Mouse (Mus musculus) hindbrain, embryonic 10.5 days (tissue): ENCODE measurements around the gene Ly6g6d. TPM values are rescaled to one million over a fixed set of nuclear protein-coding genes. Genes with fewer than 3 reads are reported as not detected.
A peak's percentile ranks its signal among the peaks of the same experiment; 100 is the strongest.
"Not testable (repeated sequence)": the region's sequence is repeated elsewhere in the genome, so short reads cannot be mapped to it uniquely, and the experiment has no call there.

Source experiments
- DNase-seq: peaks from one replicate; pipeline ENCODE4 v3.0.0-alpha.2; 2017; ENCODE audit warnings: low spot score
- H3K27ac ChIP-seq: fragments of 300-500 bp; sonication (generic); 2 replicates; pipeline ENCODE4 v1.5.1; 2016; ENCODE audit warnings: mild to moderate bottlenecking, moderate library complexity
- H3K27me3 ChIP-seq: fragments of 300-500 bp; sonication (generic); 2 replicates; pipeline ENCODE4 v1.6.1; 2016; ENCODE audit warnings: mild to moderate bottlenecking; ENCODE audit not compliant: poor library complexity, insufficient read depth, severe bottlenecking
- H3K36me3 ChIP-seq: fragments of 300-500 bp; sonication (generic); 2 replicates; pipeline ENCODE4 v1.6.1; 2016; ENCODE audit warnings: mild to moderate bottlenecking, moderate library complexity
- H3K4me1 ChIP-seq: fragments of 300-500 bp; sonication (generic); replicated peaks from 2 replicates; pipeline ENCODE4 v1.6.1; 2016; ENCODE audit warnings: mild to moderate bottlenecking
- H3K4me3 ChIP-seq: fragments of 300-500 bp; sonication (generic); 2 replicates; pipeline ENCODE4 v1.5.1; 2016; ENCODE audit warnings: mild to moderate bottlenecking, moderate library complexity
- H3K9me3 ChIP-seq: fragments of 300-500 bp; sonication (generic); 2 replicates; pipeline ENCODE4 v1.6.1; 2016; ENCODE audit warnings: mild to moderate bottlenecking, moderate library complexity
- WGBS: fragments of 180-500 bp; shearing (Covaris S2); methylation state at CpG from one replicate; pipeline ENCODE4 v1.1.7; 2016; 5-methylcytosine and 5-hydroxymethylcytosine counted together
- polyA plus RNA-seq: library from polyadenylated mRNA; unstranded; fragments of >200 nt; fragmentation: Nextera tagmentation; extraction: Ambion mirVana; gene quantifications from 2 replicates; pipeline ENCODE4 v1.2.1, GENCODE M21; 2016

Ly6g6d gene
- polyA plus RNA-seq, 1 experiment from 2014 or later, result 2.1 TPM

- Histone ChIP-seq H3K27me3 (no peaks in the 10 kb centered on the region), H3K4me1 (peaks cover 81% of the 10 kb centered on the region), H3K9me3 (no peaks in the 10 kb centered on the region), H3K27ac (peak overlapping the region; percentile 98), H3K4me3 (peak overlapping the region; percentile 25; the same call in 1 of the 2 replicates), H3K36me3 (peaks cover 14% of the 10 kb centered on the region)
- DNase-seq, result no peak
- 37% methylated on average over 11 of the region's 11 CpGs for WGBS
Observed at GRCm38 (mm10) chr17:35048149-35048931, 29.5 kb downstream of the Ly6g6d start.

- Histone ChIP-seq H3K4me1 (peaks cover 77% of the 10 kb centered on the region), H3K27ac (peak overlapping the region; percentile 98), H3K4me3 (peak overlapping the region; percentile 25; the same call in 1 of the 2 replicates), H3K9me3 (no peaks in the 10 kb centered on the region), H3K27me3 (no peaks in the 10 kb centered on the region), H3K36me3 (peaks cover 7% of the 10 kb centered on the region)
- 50% methylated on average over 1 of the region's 1 CpGs for WGBS
- DNase-seq, result no peak
Observed at GRCm38 (mm10) chr17:35047688-35048087, 30.2 kb downstream of the Ly6g6d start.

GRCm38 (mm10) chr17:35046681-35047455 is 31.0 kb downstream of the Ly6g6d start, which contains the start of gene Msh5:
TSS of gene Msh5 (minus strand) at chr17:35046745.
- Histone ChIP-seq H3K36me3 (no peaks in the 10 kb centered on the region), H3K9me3 (no peaks in the 10 kb centered on the region), H3K27ac (peak within 1 kb of the TSS; percentile 98), H3K4me1 (peaks cover 69% of the 10 kb centered on the region), H3K4me3 (peak within 1 kb of the TSS; percentile 67), H3K27me3 (no peaks in the 10 kb centered on the region)
- 3% methylated on average over 33 of the region's 33 CpGs for WGBS
- peak; percentile 100 for DNase-seq

GRCm38 (mm10) chr17:35045807-35046680 is 31.8 kb downstream of the Ly6g6d start:
- Histone ChIP-seq H3K4me3 (peak overlapping the region; percentile 67), H3K9me3 (no peaks in the 10 kb centered on the region), H3K27ac (peak overlapping the region; percentile 98), H3K4me1 (peaks cover 62% of the 10 kb centered on the region), H3K36me3 (no peaks in the 10 kb centered on the region), H3K27me3 (no peaks in the 10 kb centered on the region)
- 6% methylated on average over 48 of the region's 48 CpGs for WGBS
- DNase-seq, result peak; percentile 26

GRCm38 (mm10) chr17:35044904-35045806 is 32.7 kb downstream of the Ly6g6d start:
- 90% methylated on average over 7 of the region's 7 CpGs for WGBS

GRCm38 (mm10) chr17:35043794-35044193 is 34.1 kb downstream of the Ly6g6d start:
- no peak overlapping the region for H3K4me3 ChIP-seq
- H3K4me1 ChIP-seq, result peaks cover 43% of the 10 kb centered on the region
- whole genome bisulfite sequencing, result 88% methylated on average over 4 of the region's 4 CpGs
- H3K27ac ChIP-seq, result 0 out of 2 replicates have a peak overlapping the region, but pooled peaks have one; percentile 36
- DNase-seq, result no peak
- H3K9me3 ChIP-seq, result no peaks in the 10 kb centered on the region
- no peaks in the 10 kb centered on the region for H3K27me3 ChIP-seq
- no peaks in the 10 kb centered on the region for H3K36me3 ChIP-seq

More at GRCm38 (mm10) chr17:35044904-35045806, 32.7 kb downstream of the Ly6g6d start:
- Histone ChIP-seq H3K4me1 (peaks cover 56% of the 10 kb centered on the region), H3K9me3 (no peaks in the 10 kb centered on the region), H3K36me3 (no peaks in the 10 kb centered on the region), H3K27ac (peak overlapping the region; percentile 98), H3K4me3 (peak overlapping the region; percentile 67), H3K27me3 (no peaks in the 10 kb centered on the region)
- DNase-seq, result no peak

- Histone ChIP-seq H3K4me1 (no peaks in the 10 kb centered on the region; the same call in 1 of the 2 replicates), H3K27ac (no peak overlapping the region), H3K27me3 (no peaks in the 10 kb centered on the region), H3K36me3 (no peaks in the 10 kb centered on the region), H3K4me3 (no peak overlapping the region), H3K9me3 (no peaks in the 10 kb centered on the region)
- DNase-seq, result no peak
- 86% methylated on average over 11 of the region's 11 CpGs for WGBS
Observed at GRCm38 (mm10) chr17:35039121-35039873, 38.6 kb downstream of the Ly6g6d start.

- no peaks in the 10 kb centered on the region for H3K27me3 ChIP-seq
- 77% methylated on average over 6 of the region's 6 CpGs for WGBS
Observed at GRCm38 (mm10) chr17:35034896-35035295, 43.0 kb downstream of the Ly6g6d start.

GRCm38 (mm10) chr17:35033703-35034102 is 44.2 kb downstream of the Ly6g6d start:
- Histone ChIP-seq H3K27ac (0 out of 2 replicates have a peak overlapping the region, but pooled peaks have one; percentile 0), H3K4me1 (peaks cover 27% of the 10 kb centered on the region)
- not testable (repeated sequence) for H3K4me3 ChIP-seq, H3K9me3 ChIP-seq, H3K36me3 ChIP-seq, H3K27me3 ChIP-seq, DNase-seq
- 76% methylated on average over 1 of the region's 1 CpGs for WGBS

More at GRCm38 (mm10) chr17:35034896-35035295, 43.0 kb downstream of the Ly6g6d start:
- Histone ChIP-seq H3K36me3 (no peaks in the 10 kb centered on the region), H3K4me3 (no peak overlapping the region), H3K9me3 (no peaks in the 10 kb centered on the region), H3K27ac (no peak overlapping the region), H3K4me1 (peaks cover 15% of the 10 kb centered on the region)
- no peak for DNase-seq

- H3K27ac ChIP-seq, result no peak overlapping the region
Observed at GRCm38 (mm10) chr17:35032323-35032870, 45.5 kb downstream of the Ly6g6d start.

GRCm38 (mm10) chr17:35031880-35032279 is 46.0 kb downstream of the Ly6g6d start:
- Histone ChIP-seq H3K27me3 (peaks cover 3% of the 10 kb centered on the region; the same call in 1 of the 2 replicates), H3K36me3 (no peaks in the 10 kb centered on the region), H3K9me3 (no peaks in the 10 kb centered on the region), H3K4me1 (peaks cover 41% of the 10 kb centered on the region), H3K27ac (no peak overlapping the region), H3K4me3 (no peak overlapping the region)
- DNase-seq, result no peak
- 83% methylated on average over 7 of the region's 7 CpGs for WGBS

More at GRCm38 (mm10) chr17:35032323-35032870, 45.5 kb downstream of the Ly6g6d start:
- H3K4me1 ChIP-seq, result peaks cover 36% of the 10 kb centered on the region
- no peak for DNase-seq
- H3K36me3 ChIP-seq, result no peaks in the 10 kb centered on the region
- no peaks in the 10 kb centered on the region for H3K9me3 ChIP-seq
- H3K4me3 ChIP-seq, result no peak overlapping the region
- WGBS, result 72% methylated on average over 8 of the region's 8 CpGs
- H3K27me3 ChIP-seq, result peaks cover 3% of the 10 kb centered on the region; the same call in 1 of the 2 replicates
